Mouse (Mus musculus) testis, adult 2 months (tissue): ENCODE data around the gene Ugt1a5. TPM values are rescaled to one million over a fixed set of nuclear protein-coding genes. Genes with fewer than 3 reads are reported as not detected.
"Not testable (repeated sequence)": the region's sequence is repeated elsewhere in the genome, so short reads cannot be mapped to it uniquely, and the experiment has no call there.

Experiments
- H3K27ac ChIP-seq: fragments of 200-500 bp; 2 replicates; pipeline ENCODE4 v1.5.1; 2012; ENCODE audit warnings: low read depth, low read length; ENCODE audit not compliant: control insufficient read depth, insufficient read depth
- H3K27me3 ChIP-seq: fragments of 200-500 bp; 2 replicates; pipeline ENCODE4 v1.6.1; 2012; ENCODE audit warnings: mild to moderate bottlenecking, low read length, moderate library complexity; ENCODE audit not compliant: control insufficient read depth, insufficient read depth
- H3K36me3 ChIP-seq: fragments of 200-500 bp; 2 replicates; pipeline ENCODE4 v1.6.1; 2012; ENCODE audit warnings: mild to moderate bottlenecking, low read length; ENCODE audit not compliant: control insufficient read depth, insufficient read depth
- H3K4me1 ChIP-seq: fragments of 200-500 bp; 2 replicates; pipeline ENCODE4 v1.6.1; 2012; ENCODE audit warnings: low read length; ENCODE audit not compliant: control insufficient read depth, insufficient read depth
- H3K4me3 ChIP-seq: fragments of 200-500 bp; 2 replicates; pipeline ENCODE4 v1.5.1; 2012; ENCODE audit warnings: low read depth, mild to moderate bottlenecking, low read length, moderate library complexity, mixed read lengths; ENCODE audit not compliant: control insufficient read depth
- CTCF ChIP-seq: fragments of 200-500 bp; IDR thresholded peaks from 2 replicates; pipeline ENCODE4 v1.5.1; 2012; ENCODE audit warnings: low read depth, mild to moderate bottlenecking, inconsistent platforms, low read length, moderate library complexity; ENCODE audit not compliant: control insufficient read depth, insufficient read depth, insufficient replicate concordance
- POLR2A ChIP-seq: fragments of 200-500 bp; IDR thresholded peaks from 2 replicates; pipeline ENCODE4 v1.6.1; 2012; ENCODE audit warnings: low read depth, mild to moderate bottlenecking, inconsistent platforms, low read length, moderate library complexity; ENCODE audit not compliant: control insufficient read depth
- polyA plus RNA-seq: library from polyadenylated mRNA; depleted of rRNA; stranded (reverse); fragments of >200 nt; gene quantifications from 2 replicates; pipeline ENCODE4 v1.2.3, GENCODE M21; 2012; rRNA removed

The Ugt1a5 gene
- polyA plus RNA-seq, result 0.09 and 0.20 TPM in 2 replicates

DNA sequence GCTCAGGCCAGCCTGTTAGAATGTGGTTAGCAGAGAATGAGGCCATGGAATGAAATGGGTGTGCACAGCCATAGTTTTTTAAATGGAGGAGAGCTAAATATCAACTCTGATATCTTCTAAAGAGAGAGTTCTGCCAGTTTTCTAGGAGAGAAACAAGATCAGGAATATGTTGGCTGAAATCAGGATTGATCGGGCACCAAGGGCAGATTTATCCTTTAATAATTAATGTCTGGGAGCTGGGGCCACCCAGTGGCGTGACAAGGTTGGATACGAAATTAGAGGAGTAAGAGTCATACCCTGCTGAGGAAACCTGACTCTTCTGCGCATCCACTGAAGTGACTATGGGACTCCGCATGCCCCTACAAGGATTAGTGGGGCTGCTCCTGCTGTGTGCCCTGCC is at the start of gene Ugt1a5:
Gene Ugt1a5 (plus strand): TSS at position 302 of the 400 bp plus-strand sequence.
- Histone ChIP-seq H3K27ac (no peak within 1 kb of the TSS), H3K4me3 (no peak within 1 kb of the TSS), H3K36me3 (no peaks in the 10 kb centered on the region), H3K4me1 (no peaks in the 10 kb centered on the region), H3K27me3 (no peaks in the 10 kb centered on the region)
- TF ChIP-seq POLR2A (no peak), CTCF (no peak)

GRCm38 (mm10) chr1:88120550-88120949 is 45.3 kb upstream of the Ugt1a5 start:
- not testable (repeated sequence) for H3K27me3 ChIP-seq, H3K4me1 ChIP-seq, H3K4me3 ChIP-seq, H3K36me3 ChIP-seq, H3K27ac ChIP-seq

DNA sequence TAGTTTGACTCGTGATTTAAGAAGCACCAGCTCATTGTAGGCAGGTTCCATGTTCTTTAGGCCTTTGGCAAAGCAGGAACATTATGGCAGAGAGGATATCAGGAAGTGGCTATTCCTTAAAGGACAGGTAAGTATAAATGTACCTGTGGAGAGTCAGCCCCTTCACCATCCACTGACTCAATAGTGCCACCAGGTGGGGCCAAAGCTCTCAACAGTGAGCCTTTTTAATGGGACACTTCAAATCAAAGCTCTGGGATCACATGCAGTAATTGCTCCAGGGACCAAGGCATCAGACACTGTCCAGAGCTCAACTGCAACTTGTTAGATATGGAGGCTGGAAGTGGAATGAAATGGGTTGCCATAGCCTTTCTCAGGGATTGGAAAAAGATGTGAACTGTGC is 44.3 kb upstream of the Ugt1a5 start:
- not testable (repeated sequence) for H3K27ac ChIP-seq, H3K36me3 ChIP-seq, H3K4me1 ChIP-seq, H3K27me3 ChIP-seq, H3K4me3 ChIP-seq

DNA sequence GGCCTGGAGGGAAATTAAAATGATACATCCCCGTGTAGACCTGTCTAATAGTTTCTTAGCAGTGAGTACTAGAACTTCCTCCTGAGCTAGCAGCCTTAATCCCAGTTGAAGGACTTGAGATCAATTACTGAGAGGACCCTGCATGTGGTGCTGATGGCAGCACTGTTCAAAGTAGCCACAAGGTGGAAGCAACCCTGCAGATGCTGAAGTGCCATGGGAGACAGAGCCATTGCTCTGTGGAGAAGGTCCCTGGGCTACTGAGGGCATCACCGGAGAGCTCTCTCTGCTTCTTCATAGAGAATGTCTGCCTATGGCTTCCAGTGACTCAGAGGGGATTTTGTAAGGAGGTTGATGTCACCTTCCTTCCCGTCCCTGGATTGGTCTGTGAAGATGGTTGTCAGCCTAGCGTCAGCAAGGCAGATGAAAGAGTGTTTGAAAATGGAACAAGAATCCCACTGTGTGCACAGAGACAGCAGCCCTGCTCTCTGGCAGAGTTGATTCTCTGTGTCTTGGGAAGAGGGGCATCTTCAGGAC is 39.9 kb upstream of the Ugt1a5 start:
- H3K27me3 ChIP-seq, H3K36me3 ChIP-seq, H3K27ac ChIP-seq, H3K4me3 ChIP-seq, H3K4me1 ChIP-seq: not testable (repeated sequence)

- H3K27me3 ChIP-seq, H3K4me1 ChIP-seq: not testable (repeated sequence)
Observed at GRCm38 (mm10) chr1:88129091-88129490, 36.7 kb upstream of the Ugt1a5 start.

GRCm38 (mm10) chr1:88130223-88130622 is 35.6 kb upstream of the Ugt1a5 start:
- H3K4me1 ChIP-seq, H3K27ac ChIP-seq, H3K4me3 ChIP-seq, H3K36me3 ChIP-seq, H3K27me3 ChIP-seq: not testable (repeated sequence)

More at GRCm38 (mm10) chr1:88129091-88129490, 36.7 kb upstream of the Ugt1a5 start:
- H3K36me3 ChIP-seq, H3K4me3 ChIP-seq: not testable (repeated sequence)
- 0 out of 2 replicates have a peak overlapping the region, but pooled peaks have one; percentile 21 for H3K27ac ChIP-seq

GRCm38 (mm10) chr1:88133908-88134456 is 31.8 kb upstream of the Ugt1a5 start:
- H3K36me3 ChIP-seq, result no peaks in the 10 kb centered on the region
- no peaks in the 10 kb centered on the region for H3K27me3 ChIP-seq
- H3K4me1 ChIP-seq, result no peaks in the 10 kb centered on the region
- peak overlapping the region; percentile 66; the same call in 1 of the 2 replicates for H3K27ac ChIP-seq
- TF ChIP-seq CTCF (no peak), POLR2A (no peak)
- H3K4me3 ChIP-seq, result no peak overlapping the region

DNA sequence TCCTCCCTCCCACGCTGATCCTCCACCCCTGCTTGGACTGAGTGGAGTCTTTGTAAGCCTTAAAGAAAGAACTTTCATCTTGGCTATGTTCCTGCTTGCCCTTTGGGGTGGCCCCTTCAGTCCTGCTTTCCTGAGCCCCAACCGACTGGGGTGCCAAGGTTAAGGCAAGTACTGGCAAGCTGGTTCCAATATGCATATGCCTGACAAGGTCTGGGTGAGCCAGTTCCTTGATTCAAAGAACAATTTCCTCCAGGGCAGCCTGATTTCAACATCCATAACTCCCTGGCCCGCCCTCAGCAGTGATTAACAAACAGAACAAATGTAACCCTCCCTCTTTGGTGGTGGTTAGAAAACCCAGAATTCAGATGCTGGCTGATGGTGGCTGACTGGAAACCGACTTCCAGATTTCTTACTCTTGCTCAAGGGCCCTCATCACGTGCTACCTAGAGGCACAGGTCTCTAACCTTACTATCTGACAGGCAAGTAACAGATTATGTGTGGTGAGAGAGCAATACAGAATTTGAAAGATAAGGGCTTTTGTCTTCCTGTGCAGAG is 31.3 kb upstream of the Ugt1a5 start, which contains the start of gene Ugt1a6a:
Gene Ugt1a6a (plus strand): TSS at position 353 of the 555 bp plus-strand sequence.
- not testable (repeated sequence) for H3K27me3 ChIP-seq, H3K4me3 ChIP-seq, H3K36me3 ChIP-seq, H3K4me1 ChIP-seq
- peak within 1 kb of the TSS; percentile 66 for H3K27ac ChIP-seq

GRCm38 (mm10) chr1:88135229-88135904 is 30.4 kb upstream of the Ugt1a5 start:
- not testable (repeated sequence) for H3K4me3 ChIP-seq, H3K27me3 ChIP-seq, H3K36me3 ChIP-seq, H3K4me1 ChIP-seq
- peak overlapping the region; percentile 10 for H3K27ac ChIP-seq
